In genomic region chr14:12208554-12208953, GRCm38 (mm10) we compare ENCODE assay signal across 10 mouse cellular contexts.
DNase-seq lines count a peak whose midpoint lies in the region; ATAC-seq and TF ChIP-seq lines count a peak whose summit lies in the region.
"Had no signal": no experiment of that assay in that cellular context is flagged by ENCODE, and none has a peak within 500 bp of the region (broad histone marks: within the 10 kb centered on the region; RNA-seq: fewer than 3 reads in every experiment).

No protein-coding gene starts in this region.

- no peak for ATAC-seq in kidney, embryonic 14.5 days (ENCODE audit: low FRiP score, low TSS enrichment)
- peak; percentile 58; the same call in 1 of the 2 replicates for ATAC-seq in common myeloid progenitor, adult 5-6 weeks (replicated peaks; ENCODE audit: low read depth, poor library complexity, severe bottlenecking)
- ATAC-seq in megakaryocyte-erythroid progenitor cell, adult 5-6 weeks (replicated peaks; ENCODE audit: low FRiP score, low TSS enrichment, poor library complexity, severe bottlenecking), result 0 out of 2 replicates have a peak, but pooled peaks have one; percentile 55
- no peak for ATAC-seq in activated CD4-positive, CD25-positive, alpha-beta regulatory T cell, adult 4 months

- peak; percentile 53 for DNase-seq in kidney, adult 18-20 months
- DNase-seq in 416B (ENCODE audit: low read depth) (peak; percentile 31), ES-E14 (ENCODE audit: low read depth, low spot score) (peak; percentile 33)
- DNase-seq in frontal cortex, postnatal 14 days (ENCODE audit: low spot score in 2 of 2), result no peak

- no peak overlapping the region for H3K4me2 ChIP-seq in kidney, embryonic 14.5 days (replicated peaks; ENCODE audit: low read depth, low read length)
- H3K4me2 ChIP-seq: embryonic facial prominence, embryonic 15.5 days; neural tube, embryonic 12.5 days had no signal

- no peaks in the 10 kb centered on the region for H3K9me3 ChIP-seq in kidney, embryonic 14.5 days (ENCODE audit: control insufficient read depth, low read length)
- no peaks in the 10 kb centered on the region for H3K9me3 ChIP-seq in ES-E14 (ENCODE audit: control insufficient read depth, insufficient read depth, low read depth, low read length)
- H3K9me3 ChIP-seq: embryonic facial prominence, embryonic 15.5 days; neural tube, embryonic 12.5 days had no signal

- H3K4me3 ChIP-seq in kidney, embryonic 14.5 days (ENCODE audit: low read length), result no peak overlapping the region
- H3K4me3 ChIP-seq in ES-E14 (ENCODE audit: insufficient read depth in 1 of 2, low read depth in 1 of 2, low read length in 2 of 2, poor library complexity in 1 of 2, severe bottlenecking in 1 of 2), result no peak overlapping the region
- H3K4me3 ChIP-seq: embryonic facial prominence, embryonic 15.5 days; neural tube, embryonic 12.5 days had no signal

- no peaks in the 10 kb centered on the region for H3K27me3 ChIP-seq in kidney, embryonic 14.5 days (ENCODE audit: control insufficient read depth, insufficient read depth, low read length)
- H3K27me3 ChIP-seq: embryonic facial prominence, embryonic 15.5 days; neural tube, embryonic 12.5 days had no signal

- H3K9ac ChIP-seq in kidney, embryonic 14.5 days (ENCODE audit: low read depth, low read length), result no peak overlapping the region
- no peak overlapping the region for H3K9ac ChIP-seq in ES-E14 (ENCODE audit: insufficient read depth, low read depth, low read length, poor library complexity, severe bottlenecking)
- H3K9ac ChIP-seq: embryonic facial prominence, embryonic 15.5 days; neural tube, embryonic 12.5 days had no signal

- peaks cover under 1% of the 10 kb centered on the region; the same call in 1 of the 2 replicates for H3K36me3 ChIP-seq in kidney, embryonic 14.5 days (ENCODE audit: control insufficient read depth, insufficient read depth, low read length)
- no peaks in the 10 kb centered on the region; the same call in 1 of the 2 replicates for H3K36me3 ChIP-seq in ES-E14 (ENCODE audit: control insufficient read depth, insufficient read depth, low read length, poor library complexity, severe bottlenecking)

- no peaks in the 10 kb centered on the region for H3K4me1 ChIP-seq in kidney, embryonic 14.5 days (ENCODE audit: control insufficient read depth, insufficient read depth, low read length)
- no peaks in the 10 kb centered on the region for H3K4me1 ChIP-seq in ES-E14 (ENCODE audit: control insufficient read depth in 2 of 2, insufficient read depth in 2 of 2, low read length in 2 of 2, poor library complexity in 1 of 2)
- H3K4me1 ChIP-seq: embryonic facial prominence, embryonic 15.5 days; neural tube, embryonic 12.5 days had no signal

- no peak overlapping the region for H3K27ac ChIP-seq in kidney, embryonic 14.5 days (ENCODE audit: low read depth, low read length)
- H3K27ac ChIP-seq in ES-E14 (ENCODE audit: insufficient read depth, low read depth, low read length, poor library complexity, severe bottlenecking), result no peak overlapping the region
- H3K27ac ChIP-seq: embryonic facial prominence, embryonic 15.5 days; neural tube, embryonic 12.5 days had no signal

- in situ Hi-C loops in ES-E14 (cut with MboI; ENCODE audit: low sequenced_read_pairs in 2 of 2, unreplicated experiment in 2 of 2), result no loop called here

- WGBS in kidney, embryonic 14.5 days, result 96% methylated on average over 2 of the region's 2 CpGs

TF ChIP-seq in ES-E14, 5 proteins besides CTCF, POLR2A, EP300 and RAD21:
- TF ChIP-seq HCFC1 (IDR thresholded peaks at IDR 0.05; ENCODE audit: borderline replicate concordance, insufficient read depth, low read length), result no peak
- TF ChIP-seq CHD2 (IDR thresholded peaks at IDR 0.05; ENCODE audit: low read depth, low read length), result no peak
- peak; percentile 76 for TF ChIP-seq ZC3H11A (IDR thresholded peaks at IDR 0.05; ENCODE audit: borderline replicate concordance, low read depth, low read length)
- TF ChIP-seq ZNF384 (IDR thresholded peaks at IDR 0.05; ENCODE audit: low read depth, low read length), result no peak
- TF ChIP-seq MAFK (IDR thresholded peaks at IDR 0.05; ENCODE audit: insufficient read depth, low read depth, low read length), result no peak

Comparison
In these comparisons a context has a peak if more than half of its experiments do, and no peak if none do; other contexts are left out.
1. DNase-seq: peak in kidney, adult 18-20 months (single experiment), 416B (single experiment) and ES-E14 (single experiment); none in frontal cortex, postnatal 14 days (0 of 2).
2. ATAC-seq: peak in common myeloid progenitor, adult 5-6 weeks (single experiment) and megakaryocyte-erythroid progenitor cell, adult 5-6 weeks (single experiment); none in kidney, embryonic 14.5 days (single experiment) and activated CD4-positive, CD25-positive, alpha-beta regulatory T cell, adult 4 months (single experiment).